Mouse (Mus musculus): ENCODE measurements around the gene Pga5.

DNA sequence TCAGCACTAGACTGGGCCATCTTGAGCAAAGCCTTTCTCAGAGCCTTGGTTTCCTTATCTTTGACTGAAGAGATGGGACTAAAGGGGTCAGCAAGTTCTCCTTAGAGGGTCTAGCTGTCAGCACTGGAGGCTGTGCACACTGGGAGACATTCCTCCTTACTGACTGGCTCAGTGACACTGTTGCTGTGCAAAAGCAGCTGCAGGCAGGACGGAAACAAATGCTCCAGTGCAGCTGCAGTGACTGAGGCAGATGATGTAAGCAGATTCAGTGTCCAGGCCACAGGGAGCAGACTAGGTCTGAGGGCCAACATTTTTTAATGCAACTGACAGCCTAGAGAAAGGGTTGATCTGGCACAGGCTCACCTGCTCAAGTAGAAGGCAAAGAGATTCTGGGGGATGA is 4.6 kb downstream of the Pga5 start:
- TF ChIP-seq POLR2A (IDR thresholded peaks at IDR 0.05; ENCODE audit: low read depth, low read length) (no peak), CTCF (IDR thresholded peaks at IDR 0.05; ENCODE audit: extremely low read depth, insufficient read length, insufficient replicate concordance, low read depth, low read length) (no peak)

All from small intestine, adult 2 months (tissue).